ENCODE assay signal across 12 mouse cellular contexts in the genomic region with DNA sequence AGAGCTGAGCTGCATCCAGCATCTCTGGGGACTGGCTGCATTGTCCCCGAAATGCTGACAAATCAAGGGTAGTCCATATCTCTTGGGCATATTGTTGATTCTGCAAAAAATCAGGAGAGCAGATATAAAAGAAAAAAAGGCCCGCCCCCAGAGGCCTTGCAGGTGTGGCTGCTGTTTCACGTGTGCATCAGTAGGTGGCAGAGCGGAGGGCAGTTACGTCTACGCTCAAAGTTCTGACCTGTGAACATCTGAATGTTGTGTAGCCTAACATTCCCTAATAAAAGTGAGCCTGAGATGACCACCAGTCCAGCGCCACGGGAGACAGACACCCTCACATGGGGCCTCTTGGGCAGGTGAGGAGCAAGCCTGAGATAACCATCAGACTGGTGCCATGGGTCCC. TPM values are rescaled to one million over a fixed set of nuclear protein-coding genes. Genes with fewer than 3 reads are reported as not detected.
DNase-seq lines count a peak whose midpoint lies in the region; ATAC-seq and TF ChIP-seq lines count a peak whose summit lies in the region.
"Had no signal": no experiment of that assay in that cellular context is flagged by ENCODE, and none has a peak within 500 bp of the region (broad histone marks: within the 10 kb centered on the region; RNA-seq: fewer than 3 reads in every experiment).

No protein-coding gene starts in this region.

- no peaks in the 10 kb centered on the region for H3K4me1 ChIP-seq in lung, embryonic 14.5 days (ENCODE audit: insufficient read depth)
- H3K4me1 ChIP-seq in stomach, postnatal 0 days (replicated peaks; ENCODE audit: control insufficient read depth, insufficient read depth): no peaks in the 10 kb centered on the region

- ATAC-seq in lung, embryonic 14.5 days (ENCODE audit: insufficient read depth): no peak
- no peak for ATAC-seq in stomach, postnatal 0 days (ENCODE audit: low FRiP score, low TSS enrichment)

- WGBS in lung, embryonic 14.5 days: 37% methylated on average over 8 of the region's 8 CpGs
- WGBS in stomach, postnatal 0 days: 31% methylated on average over 8 of the region's 8 CpGs

- no peaks in the 10 kb centered on the region for H3K27me3 ChIP-seq in lung, embryonic 14.5 days (ENCODE audit: insufficient read depth, low read length)
- no peaks in the 10 kb centered on the region for H3K27me3 ChIP-seq in stomach, postnatal 0 days (ENCODE audit: control insufficient read depth, insufficient read depth, low read length)

- no peak overlapping the region for H3K4me3 ChIP-seq in lung, embryonic 14.5 days (ENCODE audit: low read depth, low read length)
- no peak overlapping the region for H3K4me3 ChIP-seq in stomach, postnatal 0 days (ENCODE audit: low read depth, low read length)
- H3K4me3 ChIP-seq: embryonic facial prominence, embryonic 12.5 days; kidney, embryonic 15.5 days; neural tube, embryonic 13.5 days had no signal

- H3K9ac ChIP-seq in lung, embryonic 14.5 days: no peak overlapping the region
- H3K9ac ChIP-seq in stomach, postnatal 0 days (ENCODE audit: low read length): no peak overlapping the region
- H3K9ac ChIP-seq: embryonic facial prominence, embryonic 12.5 days; kidney, embryonic 15.5 days; neural tube, embryonic 13.5 days had no signal

- no peaks in the 10 kb centered on the region for H3K9me3 ChIP-seq in lung, embryonic 14.5 days (ENCODE audit: low read depth, low read length)
- no peaks in the 10 kb centered on the region for H3K9me3 ChIP-seq in stomach, postnatal 0 days (ENCODE audit: control insufficient read depth, low read length)
- H3K9me3 ChIP-seq: embryonic facial prominence, embryonic 12.5 days; kidney, embryonic 15.5 days; neural tube, embryonic 13.5 days had no signal

- H3K27ac ChIP-seq in lung, embryonic 14.5 days (ENCODE audit: low read depth): no peak overlapping the region
- no peak overlapping the region for H3K27ac ChIP-seq in stomach, postnatal 0 days (replicated peaks)
- H3K27ac ChIP-seq: embryonic facial prominence, embryonic 12.5 days; kidney, embryonic 15.5 days; neural tube, embryonic 13.5 days had no signal

- no peak for TF ChIP-seq EP300 in stomach, postnatal 0 days (optimal IDR thresholded peaks at IDR 0.05)

- peaks cover 18% of the 10 kb centered on the region for H3K36me3 ChIP-seq in lung, embryonic 14.5 days (ENCODE audit: insufficient read depth)
- H3K36me3 ChIP-seq in stomach, postnatal 0 days (ENCODE audit: control insufficient read depth, insufficient read depth, low read length): no peaks in the 10 kb centered on the region

- no peak overlapping the region for H3K4me2 ChIP-seq in lung, embryonic 14.5 days
- no peak overlapping the region for H3K4me2 ChIP-seq in stomach, postnatal 0 days (replicated peaks; ENCODE audit: low read depth)
- H3K4me2 ChIP-seq: embryonic facial prominence, embryonic 12.5 days; kidney, embryonic 15.5 days; neural tube, embryonic 13.5 days had no signal

- DNase-seq in embryo, embryonic 11 days: peak; percentile 39
- no peak for DNase-seq in embryo, embryonic 10.5 days (ENCODE audit: low spot score)
- peak; percentile 40 for DNase-seq in lung, embryonic 14.5 days
- DNase-seq in lung, adult 18-20 months: no peak
- peak; percentile 69 for DNase-seq in R1 (ENCODE audit: low read depth, low spot score)
- peak; percentile 42 for DNase-seq in stomach, postnatal 0 days (ENCODE audit: low spot score)
- no peak for DNase-seq in right cerebral cortex, postnatal 10 days (ENCODE audit: low spot score in 2 of 2)
- no peak for DNase-seq in cerebellum, postnatal 36 days
- DNase-seq: heart, postnatal 10 days had no signal

- peak; percentile 57 for TF ChIP-seq CTCF in lung, embryonic 14.5 days (IDR thresholded peaks at IDR 0.05; ENCODE audit: low read depth)
- TF ChIP-seq CTCF in stomach, postnatal 0 days (IDR thresholded peaks at IDR 0.05; ENCODE audit: low read depth): peak; percentile 64

RNA-seq across cellular contexts. Expression of a gene that starts 21.3 kb away (rescaled TPM):
- 9.7 and 9.9 TPM in 2 replicates for polyA plus RNA-seq in lung, embryonic 14.5 days (2014; fragmentation: Nextera tagmentation; extraction: Ambion mirVana)
- 3.8 TPM in 2 replicates for polyA plus RNA-seq in stomach, postnatal 0 days (2015; fragmentation: Nextera tagmentation; extraction: Ambion mirVana)

RNA-seq across cellular contexts. Expression of a gene that starts 21.4 kb away (rescaled TPM):
- 3.0 and 3.4 TPM in 2 replicates for polyA plus RNA-seq in lung, embryonic 14.5 days (2014; fragmentation: Nextera tagmentation; extraction: Ambion mirVana)
- 0.40 and 0.62 TPM in 2 replicates for polyA plus RNA-seq in stomach, postnatal 0 days (2015; fragmentation: Nextera tagmentation; extraction: Ambion mirVana)

Comparison
In these comparisons a context has a peak if more than half of its experiments do, and no peak if none do; other contexts are left out.
1. DNase-seq: peak in embryo, embryonic 11 days (single experiment), lung, embryonic 14.5 days (single experiment), R1 (single experiment) and stomach, postnatal 0 days (single experiment); none in embryo, embryonic 10.5 days (single experiment), lung, adult 18-20 months (0 of 2), right cerebral cortex, postnatal 10 days (0 of 2) and cerebellum, postnatal 36 days (0 of 2).